Mouse (Mus musculus): Measurements from ENCODE around the gene Tnnt3.

Gene Tnnt3

GRCm38 (mm10) chr7:142533059-142533855, 34.6 kb downstream of the Tnnt3 start:
- in situ Hi-C loops (cut with MboI; ENCODE audit: unreplicated experiment in 2 of 2): loop anchor here in 1 of 2 experiments (5.0 kb wide), 1 partner anchor 86 kb away; no protein-coding TSS in a partner anchor

DNA sequence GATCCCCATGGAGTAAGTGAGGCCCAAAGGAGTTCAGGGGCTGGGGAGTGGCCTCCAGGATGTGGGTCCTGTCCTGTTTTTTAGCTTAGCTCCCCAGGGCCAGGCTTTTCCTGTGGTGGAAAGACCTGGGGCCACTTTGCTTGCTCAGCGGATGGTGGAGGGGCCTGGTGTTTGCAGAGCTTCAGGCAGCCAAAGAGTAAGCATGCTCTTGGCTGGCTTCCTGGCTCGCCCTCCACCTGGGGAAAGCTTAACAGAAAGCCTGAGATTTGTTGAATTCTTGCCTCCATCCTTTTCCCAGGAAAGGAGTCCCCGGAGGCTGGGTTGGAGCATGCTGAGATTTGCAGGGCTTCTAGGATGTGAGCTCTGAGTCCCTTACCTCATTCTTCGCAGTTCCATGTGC, 36.5 kb downstream of the Tnnt3 start:
- in situ Hi-C loops (cut with MboI; ENCODE audit: unreplicated experiment in 2 of 2): loop anchor here (5.0 kb wide), 2 partner anchors 38 to 93 kb away; partner anchors contain the start of genes Tnni2 (in 1 of the 2) and Tnnt3 (in 1 of the 2)

GRCm38 (mm10) chr7:142535832-142536231, 37.2 kb downstream of the Tnnt3 start:
- in situ Hi-C loops (cut with MboI; ENCODE audit: unreplicated experiment in 2 of 2): loop anchor here (5.0 kb wide), 2 partner anchors 39 to 94 kb away; partner anchors contain the start of genes Tnni2 (in 1 of the 2) and Tnnt3 (in 1 of the 2)

DNA sequence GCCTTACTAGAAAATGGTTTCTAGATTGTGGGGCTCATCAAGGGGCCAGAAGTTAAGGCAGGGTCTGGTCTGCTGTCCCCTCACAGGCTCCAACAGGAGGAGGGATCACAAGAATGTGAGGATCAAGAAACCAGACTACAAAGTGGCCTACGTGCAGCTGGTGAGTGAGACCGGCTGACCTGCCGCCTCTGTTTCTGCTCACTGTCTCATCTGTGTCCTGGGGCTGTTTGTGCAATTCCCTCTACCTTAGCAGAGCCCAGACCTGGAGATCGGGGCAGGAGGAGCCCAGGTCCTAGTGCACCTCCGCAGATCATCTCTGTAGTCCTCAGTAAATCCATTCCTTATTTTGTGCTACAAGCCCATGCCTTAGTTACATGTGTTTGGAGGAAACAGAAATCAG, 38.5 kb downstream of the Tnnt3 start:
- in situ Hi-C loops (cut with MboI; ENCODE audit: unreplicated experiment in 2 of 2): loop anchor here (5.0 kb wide), 2 partner anchors 40 to 95 kb away; partner anchors contain the start of genes Tnni2 (in 1 of the 2) and Tnnt3 (in 1 of the 2)

GRCm38 (mm10) chr7:142537879-142538278, 39.2 kb downstream of the Tnnt3 start:
- in situ Hi-C loops (cut with MboI; ENCODE audit: unreplicated experiment in 2 of 2): loop anchor here (5.0 kb wide), 2 partner anchors 41 to 96 kb away; partner anchors contain the start of genes Tnni2 (in 1 of the 2) and Tnnt3 (in 1 of the 2)

GRCm38 (mm10) chr7:142538291-142538690, 39.7 kb downstream of the Tnnt3 start:
- in situ Hi-C loops (cut with MboI; ENCODE audit: unreplicated experiment in 2 of 2): loop anchor here (5.0 kb wide), 2 partner anchors 41 to 96 kb away; partner anchors contain the start of genes Tnni2 (in 1 of the 2) and Tnnt3 (in 1 of the 2)

DNA sequence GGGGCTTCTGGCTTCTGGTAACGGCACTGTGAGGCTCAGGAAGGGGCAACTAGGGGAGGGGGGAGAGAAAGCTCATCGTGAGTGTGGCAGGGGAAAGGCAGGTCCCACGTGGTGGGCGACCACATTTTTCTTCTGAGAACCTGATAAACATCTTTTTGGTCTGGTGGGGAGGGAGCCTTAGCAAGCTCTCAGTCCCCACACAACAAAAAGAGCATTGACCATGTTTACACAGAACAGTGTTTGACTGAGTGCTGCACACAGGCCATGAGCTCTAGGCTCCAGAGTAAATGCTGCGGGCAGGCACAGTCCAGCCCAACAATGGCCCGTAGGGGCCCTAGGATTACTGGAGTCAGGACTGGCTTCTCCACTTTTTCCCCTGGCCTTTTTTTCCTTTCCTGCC, 40.1 kb downstream of the Tnnt3 start:
- in situ Hi-C loops (cut with MboI; ENCODE audit: unreplicated experiment in 2 of 2): loop anchor here (5.0 kb wide), 2 partner anchors 41 to 96 kb away; partner anchors contain the start of genes Tnni2 (in 1 of the 2) and Tnnt3 (in 1 of the 2)

DNA sequence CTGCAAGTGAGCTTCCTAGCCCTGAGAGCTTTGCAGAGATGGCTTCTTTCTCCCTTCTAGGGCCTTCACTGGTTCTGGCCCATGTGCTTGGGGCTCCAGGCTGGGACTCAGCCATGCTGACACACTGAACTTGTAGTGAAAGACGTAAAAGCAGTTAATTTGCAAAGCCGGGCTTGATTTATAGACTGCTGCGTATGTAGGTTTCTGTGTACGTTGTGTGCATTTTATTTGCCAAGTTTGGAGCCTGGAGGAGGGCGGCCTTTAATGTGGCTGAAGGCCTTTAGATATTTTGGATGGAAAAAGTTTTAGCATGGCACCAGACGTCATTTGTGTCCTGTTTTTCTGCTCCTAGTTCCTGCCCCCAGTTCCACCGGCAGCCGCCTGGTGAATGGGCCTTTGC, 41.2 kb downstream of the Tnnt3 start:
- in situ Hi-C loops (cut with MboI; ENCODE audit: unreplicated experiment in 2 of 2): loop anchor here (5.0 kb wide), 3 partner anchors 37 to 98 kb away; partner anchors contain the start of genes Tnni2 (in 1 of the 2) and Tnnt3 (in 1 of the 2)

GRCm38 (mm10) chr7:142542771-142543303, 44.2 kb downstream of the Tnnt3 start:
- in situ Hi-C loops (cut with MboI; ENCODE audit: unreplicated experiment in 2 of 2): loop anchor here in 1 of 2 experiments (5.0 kb wide), 1 partner anchor 34 kb away; no protein-coding TSS in a partner anchor

GRCm38 (mm10) chr7:142545967-142546366, 47.3 kb downstream of the Tnnt3 start:
- in situ Hi-C loops (cut with MboI; ENCODE audit: unreplicated experiment in 2 of 2): no loop called here

- in situ Hi-C loops (cut with MboI; ENCODE audit: unreplicated experiment in 2 of 2): no loop called here
Measured at GRCm38 (mm10) chr7:142547874-142548273, 49.2 kb downstream of the Tnnt3 start.

- in situ Hi-C loops (cut with MboI; ENCODE audit: unreplicated experiment in 2 of 2): no loop called here
Measured at GRCm38 (mm10) chr7:142548706-142549105, 50.1 kb downstream of the Tnnt3 start.

DNA sequence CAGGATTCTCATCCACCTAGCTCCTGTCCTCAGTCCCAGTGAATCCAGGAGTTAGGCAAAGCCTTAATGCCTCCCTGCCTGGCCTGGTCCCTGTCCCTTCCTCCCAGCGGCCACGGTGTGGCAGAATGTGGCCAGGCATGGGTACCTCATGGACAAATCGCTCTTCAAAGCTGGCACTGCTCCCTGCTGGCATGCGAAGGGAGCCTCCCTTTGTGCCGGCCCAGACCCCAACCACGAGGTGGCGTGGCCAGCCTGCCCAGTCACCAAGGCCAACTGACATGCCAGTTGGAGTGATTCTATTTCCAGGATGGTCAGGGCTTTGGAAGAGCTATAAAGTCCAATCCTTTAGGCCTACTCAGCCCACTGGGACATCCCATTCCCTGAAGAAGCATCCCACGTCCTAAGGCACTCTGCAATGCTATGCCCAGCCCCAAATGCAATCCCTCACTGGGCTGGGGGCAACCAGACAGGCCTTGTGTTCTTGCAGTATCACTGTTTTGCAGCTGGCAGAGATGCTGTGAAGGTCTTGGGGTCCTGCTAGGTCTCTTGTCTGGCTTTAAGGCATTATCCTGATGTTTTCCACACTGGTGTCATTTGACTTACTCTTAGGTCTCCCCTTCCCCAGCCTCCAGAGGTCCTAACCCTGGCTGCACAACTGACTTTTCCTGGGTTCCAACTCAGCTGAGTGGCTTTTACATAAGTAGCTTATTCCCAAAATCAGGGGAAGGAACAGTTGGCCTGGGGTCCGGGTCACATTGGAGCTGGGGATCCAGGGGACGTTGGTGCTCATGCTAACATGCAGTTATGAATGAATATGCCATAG, 51.5 kb downstream of the Tnnt3 start:
- in situ Hi-C loops (cut with MboI; ENCODE audit: unreplicated experiment in 2 of 2): no loop called here

DNA sequence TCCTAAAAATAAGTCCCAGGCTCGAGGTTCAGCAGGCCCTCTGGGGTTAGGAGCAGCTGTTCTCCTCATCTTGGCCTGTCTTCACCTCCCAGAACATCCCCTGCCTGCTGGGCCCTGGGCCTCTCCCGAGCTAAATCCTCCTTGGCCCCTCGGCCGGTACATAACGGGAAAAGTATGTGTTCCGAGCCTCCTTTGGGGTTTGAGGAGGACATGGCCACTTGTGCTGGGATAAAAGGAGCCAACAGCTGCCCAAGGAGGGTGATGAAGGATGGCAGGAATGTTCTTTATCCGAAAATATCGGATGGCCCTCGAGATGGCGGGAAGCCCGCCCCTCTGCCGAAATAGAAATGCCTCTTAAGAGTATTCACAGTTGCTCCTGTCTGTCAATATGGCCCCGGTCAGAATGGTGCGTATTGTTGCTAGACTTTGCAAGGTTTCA, 52.3 kb downstream of the Tnnt3 start:
- in situ Hi-C loops (cut with MboI; ENCODE audit: unreplicated experiment in 2 of 2): no loop called here

DNA sequence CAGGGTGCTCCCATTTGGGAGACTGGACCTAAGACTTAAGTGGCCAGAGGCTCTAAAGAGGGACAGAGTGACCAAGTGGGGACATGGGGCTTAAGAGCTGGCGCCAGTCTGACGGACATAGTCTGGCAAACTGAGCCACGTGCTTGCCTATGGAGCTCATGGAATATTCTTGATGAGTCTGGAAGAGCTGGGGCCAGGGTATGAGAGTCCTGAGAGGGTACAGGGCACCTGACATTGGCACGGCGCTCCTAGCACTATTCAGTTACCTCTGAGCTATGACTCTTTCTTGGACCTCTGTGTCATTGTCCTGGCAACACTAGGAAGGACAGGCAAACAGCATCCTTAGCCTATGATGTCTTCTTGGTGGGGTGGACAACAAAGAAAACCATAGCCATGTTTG, 53.1 kb downstream of the Tnnt3 start:
- in situ Hi-C loops (cut with MboI; ENCODE audit: unreplicated experiment in 2 of 2): no loop called here

DNA sequence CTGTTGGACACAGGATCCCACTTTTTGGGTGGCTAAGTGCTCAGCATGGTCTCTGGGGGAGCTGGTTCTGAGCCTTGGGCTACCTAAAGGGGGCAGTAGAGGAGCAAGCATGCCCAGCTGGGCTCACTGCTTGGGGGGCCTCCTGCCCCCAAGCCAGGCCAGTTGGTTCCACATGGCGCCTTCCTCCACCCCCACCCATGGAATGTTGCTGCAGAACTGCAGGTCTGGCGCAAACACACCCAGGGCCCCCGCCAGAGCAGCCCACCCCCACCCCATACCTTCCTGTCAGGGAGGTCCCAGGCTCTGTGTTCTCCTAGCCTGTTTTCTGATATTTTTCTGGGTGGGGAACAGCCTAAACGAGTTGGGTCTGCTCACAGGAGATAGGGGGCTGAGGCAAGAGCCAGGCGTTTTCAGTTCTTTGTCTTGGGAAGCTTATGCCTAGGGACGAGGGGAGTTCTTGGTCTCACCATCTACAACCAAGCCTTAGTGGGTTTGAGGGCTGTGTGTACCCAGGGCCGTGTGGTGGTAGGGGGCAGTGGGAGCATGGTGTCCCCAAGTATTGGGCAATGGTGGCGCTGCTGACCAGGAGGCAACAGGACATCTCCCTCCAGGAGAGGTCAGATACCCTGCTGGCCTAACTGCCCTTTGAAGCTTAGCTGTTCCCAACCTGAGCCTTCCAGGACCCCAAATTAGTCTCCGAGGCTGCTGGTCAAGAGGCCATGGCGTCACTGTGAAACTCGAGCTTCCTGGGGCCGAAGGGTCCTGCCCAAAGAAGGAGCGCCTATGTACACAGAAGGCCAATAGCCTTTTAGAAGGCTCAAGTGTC, 54.2 kb downstream of the Tnnt3 start:
- in situ Hi-C loops (cut with MboI; ENCODE audit: unreplicated experiment in 2 of 2): no loop called here

DNA sequence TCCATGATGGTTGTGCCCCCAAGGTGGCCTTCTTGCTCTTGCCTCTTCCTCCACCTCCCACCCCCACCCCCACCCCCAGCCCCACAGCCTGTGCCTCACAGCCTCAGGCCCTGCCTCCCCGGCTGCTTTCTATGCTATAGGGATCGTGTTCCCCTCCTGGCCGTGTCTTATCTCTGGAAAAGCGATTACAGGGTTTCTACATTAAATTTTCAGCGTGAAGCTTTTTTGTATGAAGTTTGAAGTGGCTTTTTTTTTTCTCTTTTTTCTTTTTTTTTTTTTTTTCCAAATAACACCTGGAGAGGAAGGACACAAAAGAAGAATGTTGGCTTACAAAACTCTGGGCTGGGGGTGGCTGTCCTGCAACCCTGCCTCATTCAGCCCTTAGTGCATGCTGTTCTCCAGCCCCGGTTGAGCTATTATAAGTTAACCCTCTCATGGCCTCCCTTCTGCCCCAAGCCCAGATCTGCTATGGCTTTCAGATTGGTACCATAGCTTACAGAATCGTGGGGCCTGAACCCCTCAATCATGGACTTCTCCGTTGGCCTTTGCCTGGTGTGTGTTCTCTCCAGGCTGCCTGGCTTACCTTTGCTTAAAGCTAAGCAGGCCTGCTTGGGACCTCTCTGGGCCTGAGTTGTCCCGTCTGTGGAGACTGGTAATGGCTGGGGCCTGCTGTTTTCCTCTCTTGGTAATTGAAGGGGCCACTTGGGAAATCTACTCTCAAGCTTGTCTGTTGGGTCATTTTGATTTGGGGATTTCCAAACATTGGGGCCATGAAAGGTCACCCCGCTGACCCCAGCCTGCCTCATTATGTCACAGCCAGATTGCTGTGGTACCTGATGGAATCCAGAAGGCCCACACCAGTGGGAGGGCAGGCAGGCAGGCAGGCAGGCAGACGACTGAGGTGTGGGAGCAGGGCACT, 55.0 kb downstream of the Tnnt3 start:
- in situ Hi-C loops (cut with MboI; ENCODE audit: unreplicated experiment in 2 of 2): no loop called here

DNA sequence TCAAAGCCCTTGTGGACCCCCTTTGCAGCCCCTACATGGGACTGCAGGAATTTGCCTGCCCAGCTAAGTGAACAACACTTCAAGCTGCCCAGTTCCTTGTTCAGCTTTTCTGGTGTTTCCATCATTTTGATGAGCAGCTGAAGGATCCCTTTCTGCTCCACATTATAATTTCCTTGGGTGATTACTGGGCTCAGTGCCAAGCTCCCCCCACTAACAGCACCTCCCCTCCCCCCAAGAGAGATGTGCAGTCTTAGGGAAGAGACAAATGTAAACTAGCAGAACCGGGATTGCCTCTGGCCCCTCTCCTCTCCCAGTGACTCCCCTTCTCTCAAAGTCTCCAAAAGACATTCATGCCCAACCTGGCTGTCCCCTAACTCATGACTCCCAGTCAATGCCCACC, 56.0 kb downstream of the Tnnt3 start:
- in situ Hi-C loops (cut with MboI; ENCODE audit: unreplicated experiment in 2 of 2): no loop called here
